Mouse (Mus musculus): ENCODE measurements around the gene Ift122. TPM values are rescaled to one million over a fixed set of nuclear protein-coding genes. Genes with fewer than 3 reads are reported as not detected.

Gene Ift122
- polyA plus RNA-seq, 1 experiment from 2014 or later, result 29.0 TPM

GRCm38 (mm10) chr6:115838161-115838597, 15.1 kb upstream of the Ift122 start, which contains the start of gene Efcab12:
Efcab12 (minus strand) TSS chr6:115838412.
- 1% methylated on average over 19 of the region's 19 CpGs for WGBS
- Histone ChIP-seq H3K27ac (ENCODE audit: low read depth, low read length) (no peak within 1 kb of the TSS), H3K4me1 (replicated peaks; ENCODE audit: control insufficient read depth, insufficient read depth, low read length) (no peaks in the 10 kb centered on the region), H3K4me3 (ENCODE audit: low read depth, low read length) (peak within 1 kb of the TSS; percentile 26), H3K27me3 (ENCODE audit: control insufficient read depth, insufficient read depth, low read length) (no peaks in the 10 kb centered on the region), H3K9me3 (ENCODE audit: control insufficient read depth, low read length) (no peaks in the 10 kb centered on the region), H3K9ac (ENCODE audit: low read length) (peak within 1 kb of the TSS; percentile 43), H3K4me2 (ENCODE audit: low read depth, low read length, severe bottlenecking) (peak within 1 kb of the TSS; percentile 46), H3K36me3 (ENCODE audit: control insufficient read depth, insufficient read depth, low read length) (no peaks in the 10 kb centered on the region)
- ATAC-seq (replicated peaks; ENCODE audit: low FRiP score) (peak; percentile 90), DNase-seq (ENCODE audit: low spot score) (peak; percentile 77)

- H3K36me3 ChIP-seq (ENCODE audit: control insufficient read depth, insufficient read depth, low read length), result no peaks in the 10 kb centered on the region
- DNase-seq (ENCODE audit: low spot score), result no peak
- H3K27ac ChIP-seq (ENCODE audit: low read depth, low read length), result no peak overlapping the region
- no peaks in the 10 kb centered on the region for H3K27me3 ChIP-seq (ENCODE audit: control insufficient read depth, insufficient read depth, low read length)
- 71% methylated on average over 5 of the region's 5 CpGs for WGBS
- H3K4me3 ChIP-seq (ENCODE audit: low read depth, low read length), result no peak overlapping the region
- H3K4me2 ChIP-seq (ENCODE audit: low read depth, low read length, severe bottlenecking), result peak overlapping the region; percentile 46
- 0 out of 2 replicates have a peak, but pooled peaks have one; percentile 25 for ATAC-seq (replicated peaks; ENCODE audit: low FRiP score)
- H3K9ac ChIP-seq (ENCODE audit: low read length), result no peak overlapping the region; the same call in 1 of the 2 replicates
- no peaks in the 10 kb centered on the region for H3K9me3 ChIP-seq (ENCODE audit: control insufficient read depth, low read length)
- no peaks in the 10 kb centered on the region for H3K4me1 ChIP-seq (replicated peaks; ENCODE audit: control insufficient read depth, insufficient read depth, low read length)
Observed at GRCm38 (mm10) chr6:115838745-115839144, 14.5 kb upstream of the Ift122 start.

GRCm38 (mm10) chr6:115845006-115845405, 8.3 kb upstream of the Ift122 start:
- no peaks in the 10 kb centered on the region for H3K9me3 ChIP-seq (ENCODE audit: control insufficient read depth, low read length)
- DNase-seq (ENCODE audit: low spot score) (no peak), ATAC-seq (replicated peaks; ENCODE audit: low FRiP score) (no peak)
- no peak overlapping the region for H3K9ac ChIP-seq (ENCODE audit: low read length)
- no peak overlapping the region for H3K4me3 ChIP-seq (ENCODE audit: low read depth, low read length)
- H3K27ac ChIP-seq (ENCODE audit: low read depth, low read length), result no peak overlapping the region
- no peaks in the 10 kb centered on the region; the same call in 1 of the 2 replicates for H3K36me3 ChIP-seq (ENCODE audit: control insufficient read depth, insufficient read depth, low read length)
- H3K4me2 ChIP-seq (ENCODE audit: low read depth, low read length, severe bottlenecking), result no peak overlapping the region
- H3K4me1 ChIP-seq (replicated peaks; ENCODE audit: control insufficient read depth, insufficient read depth, low read length), result no peaks in the 10 kb centered on the region
- WGBS, result 95% methylated on average over 4 of the region's 4 CpGs
- no peaks in the 10 kb centered on the region for H3K27me3 ChIP-seq (ENCODE audit: control insufficient read depth, insufficient read depth, low read length)

- DNase-seq (ENCODE audit: low spot score), result peak; percentile 74
- no peaks in the 10 kb centered on the region for H3K27me3 ChIP-seq (ENCODE audit: control insufficient read depth, insufficient read depth, low read length)
- H3K9me3 ChIP-seq (ENCODE audit: control insufficient read depth, low read length), result no peaks in the 10 kb centered on the region
- H3K4me3 ChIP-seq (ENCODE audit: low read depth, low read length), result no peak overlapping the region
- H3K4me2 ChIP-seq (ENCODE audit: low read depth, low read length, severe bottlenecking), result no peak overlapping the region
- 0 out of 2 replicates have a peak, but pooled peaks cover under 1% of the 10 kb centered on the region for H3K4me1 ChIP-seq (replicated peaks; ENCODE audit: control insufficient read depth, insufficient read depth, low read length)
- no peak overlapping the region for H3K9ac ChIP-seq (ENCODE audit: low read length)
- 0 out of 2 replicates have a peak, but pooled peaks have one; percentile 30 for ATAC-seq (replicated peaks; ENCODE audit: low FRiP score)
- no peak overlapping the region for H3K27ac ChIP-seq (ENCODE audit: low read depth, low read length)
- no peaks in the 10 kb centered on the region; the same call in 1 of the 2 replicates for H3K36me3 ChIP-seq (ENCODE audit: control insufficient read depth, insufficient read depth, low read length)
- WGBS, result 56% methylated on average over 6 of the region's 8 CpGs
Observed at GRCm38 (mm10) chr6:115846640-115847411, 6.4 kb upstream of the Ift122 start.

GRCm38 (mm10) chr6:115848598-115849304, 4.5 kb upstream of the Ift122 start:
- Histone ChIP-seq H3K4me2 (ENCODE audit: low read depth, low read length, severe bottlenecking) (no peak overlapping the region), H3K27ac (ENCODE audit: low read depth, low read length) (no peak overlapping the region), H3K9me3 (ENCODE audit: control insufficient read depth, low read length) (no peaks in the 10 kb centered on the region), H3K27me3 (ENCODE audit: control insufficient read depth, insufficient read depth, low read length) (no peaks in the 10 kb centered on the region), H3K9ac (ENCODE audit: low read length) (no peak overlapping the region), H3K4me3 (ENCODE audit: low read depth, low read length) (no peak overlapping the region), H3K4me1 (replicated peaks; ENCODE audit: control insufficient read depth, insufficient read depth, low read length) (peaks cover 5% of the 10 kb centered on the region; the same call in 1 of the 2 replicates), H3K36me3 (ENCODE audit: control insufficient read depth, insufficient read depth, low read length) (no peaks in the 10 kb centered on the region; the same call in 1 of the 2 replicates)
- ATAC-seq (replicated peaks; ENCODE audit: low FRiP score) (no peak), DNase-seq (ENCODE audit: low spot score) (no peak)
- WGBS, result 95% methylated on average over 10 of the region's 10 CpGs

GRCm38 (mm10) chr6:115852446-115853090, 702 bp upstream of the Ift122 start:
- ATAC-seq (replicated peaks; ENCODE audit: low FRiP score) (peak; percentile 25), DNase-seq (ENCODE audit: low spot score) (no peak)
- peak overlapping the region; percentile 77 for H3K9ac ChIP-seq (ENCODE audit: low read length)
- peak overlapping the region; percentile 82 for H3K27ac ChIP-seq (ENCODE audit: low read depth, low read length)
- H3K9me3 ChIP-seq (ENCODE audit: control insufficient read depth, low read length), result no peaks in the 10 kb centered on the region
- peaks cover 5% of the 10 kb centered on the region; the same call in 1 of the 2 replicates for H3K4me1 ChIP-seq (replicated peaks; ENCODE audit: control insufficient read depth, insufficient read depth, low read length)
- 6% methylated on average over 20 of the region's 20 CpGs for WGBS
- H3K4me3 ChIP-seq (ENCODE audit: low read depth, low read length), result peak overlapping the region; percentile 59
- no peaks in the 10 kb centered on the region for H3K27me3 ChIP-seq (ENCODE audit: control insufficient read depth, insufficient read depth, low read length)
- no peaks in the 10 kb centered on the region; the same call in 1 of the 2 replicates for H3K36me3 ChIP-seq (ENCODE audit: control insufficient read depth, insufficient read depth, low read length)
- H3K4me2 ChIP-seq (ENCODE audit: low read depth, low read length, severe bottlenecking), result peak overlapping the region; percentile 64

- Histone ChIP-seq H3K4me1 (replicated peaks; ENCODE audit: control insufficient read depth, insufficient read depth, low read length) (peaks cover 5% of the 10 kb centered on the region; the same call in 1 of the 2 replicates), H3K36me3 (ENCODE audit: control insufficient read depth, insufficient read depth, low read length) (no peaks in the 10 kb centered on the region; the same call in 1 of the 2 replicates), H3K27me3 (ENCODE audit: control insufficient read depth, insufficient read depth, low read length) (no peaks in the 10 kb centered on the region), H3K4me2 (ENCODE audit: low read depth, low read length, severe bottlenecking) (peak overlapping the region; percentile 56), H3K9me3 (ENCODE audit: control insufficient read depth, low read length) (no peaks in the 10 kb centered on the region), H3K27ac (ENCODE audit: low read depth, low read length) (peak overlapping the region; percentile 90), H3K9ac (ENCODE audit: low read length) (peak overlapping the region; percentile 71), H3K4me3 (ENCODE audit: low read depth, low read length) (peak overlapping the region; percentile 59)
- 40% methylated on average over 7 of the region's 7 CpGs for WGBS
- 0 out of 2 replicates have a peak, but pooled peaks have one; percentile 0 for ATAC-seq (replicated peaks; ENCODE audit: low FRiP score)
- DNase-seq (ENCODE audit: low spot score), result no peak
Observed at GRCm38 (mm10) chr6:115853985-115854384, 715 bp downstream of the Ift122 start.

- no peak for DNase-seq (ENCODE audit: low spot score)
- Histone ChIP-seq H3K4me1 (replicated peaks; ENCODE audit: control insufficient read depth, insufficient read depth, low read length) (peaks cover 5% of the 10 kb centered on the region; the same call in 1 of the 2 replicates), H3K9me3 (ENCODE audit: control insufficient read depth, low read length) (no peaks in the 10 kb centered on the region), H3K9ac (ENCODE audit: low read length) (no peak overlapping the region), H3K36me3 (ENCODE audit: control insufficient read depth, insufficient read depth, low read length) (no peaks in the 10 kb centered on the region; the same call in 1 of the 2 replicates), H3K4me2 (ENCODE audit: low read depth, low read length, severe bottlenecking) (no peak overlapping the region), H3K4me3 (ENCODE audit: low read depth, low read length) (no peak overlapping the region), H3K27me3 (ENCODE audit: control insufficient read depth, insufficient read depth, low read length) (no peaks in the 10 kb centered on the region), H3K27ac (ENCODE audit: low read depth, low read length) (no peak overlapping the region)
- WGBS, result 64% methylated on average over 2 of the region's 2 CpGs
- no peak for ATAC-seq (replicated peaks; ENCODE audit: low FRiP score)
Observed at GRCm38 (mm10) chr6:115854432-115854831, 1.2 kb downstream of the Ift122 start.

All from forebrain, embryonic 11.5 days (tissue).